27 mouse cellular contexts compared by ENCODE assay signal in the genomic region with DNA sequence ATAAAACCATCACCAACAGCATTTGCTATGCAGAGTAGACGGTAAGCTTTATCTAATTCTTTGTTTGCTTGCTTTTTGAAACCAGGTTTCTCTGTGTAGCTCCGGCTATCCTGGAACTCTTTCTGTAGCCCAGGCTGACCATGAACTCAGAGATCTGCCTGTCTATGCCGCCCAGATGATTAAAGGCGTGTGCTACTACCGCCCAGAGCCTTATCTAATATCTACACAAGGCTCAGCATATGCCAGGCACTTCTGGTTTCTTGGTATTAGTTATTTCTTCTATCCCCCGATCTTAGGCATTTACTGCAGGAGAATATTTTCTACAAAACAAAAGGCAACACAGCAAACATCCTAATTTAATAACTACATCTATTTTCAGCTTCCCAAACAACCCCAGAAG. TPM values are rescaled to one million over a fixed set of nuclear protein-coding genes. Genes with fewer than 3 reads are reported as not detected.
DNase-seq lines count a peak whose midpoint lies in the region; ATAC-seq and TF ChIP-seq lines count a peak whose summit lies in the region.
"Had no signal": no experiment of that assay in that cellular context is flagged by ENCODE, and none has a peak within 500 bp of the region (broad histone marks: within the 10 kb centered on the region; RNA-seq: fewer than 3 reads in every experiment).

No protein-coding gene starts in this region.

- no peak for TF ChIP-seq POLR2A in heart, adult 2 months (IDR thresholded peaks at IDR 0.05; ENCODE audit: insufficient read depth, low read depth, low read length)

- intact Hi-C loops in left cerebral cortex, postnatal 4 days (cut with DNase I), result no loop called here
- intact Hi-C loops in heart, adult 2 months (cut with DNase I), result no loop called here

- no peak for DNase-seq in G1E (ENCODE audit: low spot score)
- DNase-seq in c-Kit-positive CD71-positive TER-119-negative erythroid progenitor cells, embryonic 14.5 days (ENCODE audit: low read depth), result peak; percentile 48
- DNase-seq in liver, result peak; percentile 64
- DNase-seq in forebrain, embryonic 10.5 days (ENCODE audit: extremely low spot score, low spot score), result no peak
- no peak for DNase-seq in thymus, postnatal 10 days (ENCODE audit: low spot score in 2 of 2)
- no peak for DNase-seq in left cerebral cortex, postnatal 4 days
- DNase-seq in heart, adult 2 months, result no peak
- DNase-seq: adrenal gland, postnatal 36 days; cerebellum, adult 11-12 months; cerebellum, adult 9-11 months; gastrocnemius, postnatal 25 days; heart, adult 11 months; heart, postnatal 4 days; kidney, adult 9 months; kidney, postnatal 10 days; thymus, adult 2 months; thymus, postnatal 4 days had no signal

- WGBS in liver, embryonic 15.5 days (ENCODE audit: insufficient replicate concordance), result 31% methylated on average over 6 of the region's 6 CpGs
- 95% methylated on average over 6 of the region's 6 CpGs for WGBS in forebrain, embryonic 10.5 days
- 93% methylated on average over 6 of the region's 6 CpGs for WGBS in heart, adult 2 months

- peak overlapping the region; percentile 47 for H3K4me2 ChIP-seq in liver, embryonic 15.5 days
- H3K4me2 ChIP-seq: embryonic facial prominence, embryonic 13.5 days; heart, embryonic 11.5 days; hindbrain, embryonic 13.5 days; limb, embryonic 15.5 days; lung, embryonic 15.5 days; midbrain, embryonic 13.5 days had no signal

- H3K79me2 ChIP-seq in heart, adult 2 months (replicated peaks; ENCODE audit: control insufficient read depth, insufficient read depth, low read length), result no peaks in the 10 kb centered on the region

- H3K36me3 ChIP-seq in G1E (replicated peaks), result peaks cover 98% of the 10 kb centered on the region
- H3K36me3 ChIP-seq in liver, embryonic 15.5 days (replicated peaks), result peaks cover 96% of the 10 kb centered on the region
- H3K36me3 ChIP-seq in forebrain, embryonic 10.5 days (replicated peaks), result peaks cover 100% of the 10 kb centered on the region
- no peaks in the 10 kb centered on the region for H3K36me3 ChIP-seq in heart, adult 2 months (ENCODE audit: control insufficient read depth, insufficient read depth, low read length)

- peak overlapping the region; percentile 73 for H3K27ac ChIP-seq in liver, embryonic 15.5 days (replicated peaks)
- H3K27ac ChIP-seq in forebrain, embryonic 10.5 days, result no peak overlapping the region
- H3K27ac ChIP-seq in heart, adult 2 months, result no peak overlapping the region
- H3K27ac ChIP-seq: embryonic facial prominence, embryonic 13.5 days; hindbrain, embryonic 13.5 days; limb, embryonic 10.5 days; limb, embryonic 15.5 days; lung, embryonic 15.5 days; midbrain, embryonic 13.5 days had no signal

- no peak for TF ChIP-seq CTCF in G1E (IDR thresholded peaks at IDR 0.05; ENCODE audit: low read depth, low read length)
- TF ChIP-seq CTCF in heart, adult 2 months (IDR thresholded peaks at IDR 0.05), result no peak

- TF ChIP-seq EP300 in heart, adult 2 months (IDR thresholded peaks at IDR 0.05; ENCODE audit: insufficient read depth, low read depth, low read length), result no peak

- no peak overlapping the region; the same call in 1 of the 2 replicates for H3K9ac ChIP-seq in liver, embryonic 15.5 days
- H3K9ac ChIP-seq in heart, adult 2 months (ENCODE audit: low read depth, low read length), result no peak overlapping the region
- H3K9ac ChIP-seq: embryonic facial prominence, embryonic 13.5 days; hindbrain, embryonic 13.5 days; limb, embryonic 15.5 days; lung, embryonic 15.5 days; midbrain, embryonic 13.5 days had no signal

- ATAC-seq in G1E (ENCODE audit: extremely low read depth, insufficient number of reproducible peaks, low FRiP score, poor library complexity, severe bottlenecking), result peak; percentile 74; the same call in 1 of the 2 replicates
- ATAC-seq in liver, embryonic 15.5 days (ENCODE audit: insufficient read depth), result peak; percentile 91
- ATAC-seq: forebrain, embryonic 14.5 days; intestine, postnatal 0 days; midbrain, embryonic 13.5 days had no signal

- peaks cover 35% of the 10 kb centered on the region for H3K4me1 ChIP-seq in G1E (ENCODE audit: insufficient read depth, low read depth, low read length)
- peaks cover 25% of the 10 kb centered on the region for H3K4me1 ChIP-seq in liver, embryonic 15.5 days (replicated peaks)
- H3K4me1 ChIP-seq in forebrain, embryonic 10.5 days, result no peaks in the 10 kb centered on the region
- H3K4me1 ChIP-seq in heart, adult 2 months (ENCODE audit: control insufficient read depth, insufficient read depth, low read length), result no peaks in the 10 kb centered on the region
- H3K4me1 ChIP-seq: embryonic facial prominence, embryonic 13.5 days; hindbrain, embryonic 13.5 days; limb, embryonic 10.5 days; limb, embryonic 15.5 days; lung, embryonic 15.5 days; midbrain, embryonic 13.5 days had no signal

- H3K4me3 ChIP-seq in G1E (ENCODE audit: low read depth, low read length), result no peak overlapping the region; the same call in 1 of the 2 replicates
- H3K4me3 ChIP-seq in liver, embryonic 15.5 days (replicated peaks), result 0 out of 2 replicates have a peak overlapping the region, but pooled peaks have one; percentile 7
- H3K4me3 ChIP-seq in forebrain, embryonic 10.5 days, result no peak overlapping the region
- no peak overlapping the region for H3K4me3 ChIP-seq in heart, adult 2 months
- H3K4me3 ChIP-seq: embryonic facial prominence, embryonic 13.5 days; hindbrain, embryonic 13.5 days; limb, embryonic 10.5 days; limb, embryonic 15.5 days; lung, embryonic 15.5 days; midbrain, embryonic 13.5 days had no signal

- H3K9me3 ChIP-seq in G1E (replicated peaks), result no peaks in the 10 kb centered on the region
- H3K9me3 ChIP-seq in liver, embryonic 15.5 days (replicated peaks), result no peaks in the 10 kb centered on the region
- H3K9me3 ChIP-seq in forebrain, embryonic 10.5 days, result no peaks in the 10 kb centered on the region
- H3K9me3 ChIP-seq: embryonic facial prominence, embryonic 13.5 days; hindbrain, embryonic 13.5 days; limb, embryonic 10.5 days; limb, embryonic 15.5 days; lung, embryonic 15.5 days; midbrain, embryonic 13.5 days had no signal

- H3K27me3 ChIP-seq in G1E (ENCODE audit: insufficient read depth, low read length), result no peaks in the 10 kb centered on the region
- no peaks in the 10 kb centered on the region for H3K27me3 ChIP-seq in liver, embryonic 15.5 days
- H3K27me3 ChIP-seq in forebrain, embryonic 10.5 days (ENCODE audit: poor library complexity, severe bottlenecking), result no peaks in the 10 kb centered on the region
- no peaks in the 10 kb centered on the region for H3K27me3 ChIP-seq in heart, adult 2 months (ENCODE audit: control insufficient read depth, insufficient read depth, low read length)
- H3K27me3 ChIP-seq: embryonic facial prominence, embryonic 13.5 days; hindbrain, embryonic 13.5 days; limb, embryonic 15.5 days; lung, embryonic 15.5 days; midbrain, embryonic 13.5 days had no signal

RNA-seq across cellular contexts. Expression of a gene that starts 15.0 kb away (rescaled TPM):
- total RNA-seq in G1E (2014; fragmentation: Nextera tagmentation), result 25.4 and 28.8 TPM in 2 replicates
- total RNA-seq in G1E (2017), result 69.5 and 72.7 TPM in 2 replicates
- 11.5 and 11.8 TPM in 2 replicates for polyA plus RNA-seq in G1E (2012)
- 0.90 and 0.92 TPM in 2 replicates for polyA plus RNA-seq in liver, embryonic 15.5 days (2015; fragmentation: Nextera tagmentation; extraction: Ambion mirVana)
- 18.8 and 19.9 TPM in 2 replicates for polyA plus RNA-seq in forebrain, embryonic 10.5 days (2016; fragmentation: Nextera tagmentation; extraction: Ambion mirVana)
- 100 to 1,000 TPM; 101 to 112 TPM for total RNA-seq in left cerebral cortex, postnatal 4 days (2021)
- total RNA-seq in heart, adult 2 months (2021), result 1 to 10 TPM; 4.4 to 5.8 TPM
- polyA plus RNA-seq in heart, adult 2 months (2012; rRNA removed), result 9.8 and 12.0 TPM in 2 replicates

RNA-seq across cellular contexts. Expression of a gene that starts 21.8 kb away (rescaled TPM):
- total RNA-seq in G1E (2014; fragmentation: Nextera tagmentation) (59.5 and 64.4 TPM in 2 replicates), G1E (2017) (52.9 and 65.7 TPM in 2 replicates)
- 10.0 and 11.0 TPM in 2 replicates for polyA plus RNA-seq in G1E (2012)
- 19.2 and 20.6 TPM in 2 replicates for polyA plus RNA-seq in liver, embryonic 15.5 days (2015; fragmentation: Nextera tagmentation; extraction: Ambion mirVana)
- polyA plus RNA-seq in forebrain, embryonic 10.5 days (2016; fragmentation: Nextera tagmentation; extraction: Ambion mirVana), result 86.6 and 87.4 TPM in 2 replicates
- total RNA-seq in left cerebral cortex, postnatal 4 days (2021), result 10 to 100 TPM; 28.6 to 29.8 TPM
- 10 to 100 TPM; 19.6 to 21.2 TPM for total RNA-seq in heart, adult 2 months (2021)
- 5.5 and 7.5 TPM in 2 replicates for polyA plus RNA-seq in heart, adult 2 months (2012; rRNA removed)

RNA-seq across cellular contexts. Expression of a gene that starts 33.9 kb away (rescaled TPM):
- total RNA-seq in G1E (2014; fragmentation: Nextera tagmentation) (not detected in 2 replicates), G1E (2017) (not detected in 2 replicates)
- 0.01 and 0.02 TPM in 2 replicates for polyA plus RNA-seq in G1E (2012)
- polyA plus RNA-seq in liver, embryonic 15.5 days (2015; fragmentation: Nextera tagmentation; extraction: Ambion mirVana), result 5.2 and 6.0 TPM in 2 replicates
- 13.8 and 14.7 TPM in 2 replicates for polyA plus RNA-seq in forebrain, embryonic 10.5 days (2016; fragmentation: Nextera tagmentation; extraction: Ambion mirVana)
- total RNA-seq in left cerebral cortex, postnatal 4 days (2021), result 10 to 100 TPM; 11.5 to 12.7 TPM
- 10 to 100 TPM; 20.7 to 22.6 TPM for total RNA-seq in heart, adult 2 months (2021)
- 23.9 and 27.1 TPM in 2 replicates for polyA plus RNA-seq in heart, adult 2 months (2012; rRNA removed)

Comparison
In these comparisons a context has a peak if more than half of its experiments do, and no peak if none do; other contexts are left out.
1. DNase-seq: peak in c-Kit-positive CD71-positive TER-119-negative erythroid progenitor cells, embryonic 14.5 days (single experiment) and liver (single experiment); none in G1E (single experiment), forebrain, embryonic 10.5 days (single experiment), thymus, postnatal 10 days (0 of 2), left cerebral cortex, postnatal 4 days (single experiment) and heart, adult 2 months (0 of 2).